Mouse (Mus musculus): ENCODE data around the gene Camkmt.

DNA sequence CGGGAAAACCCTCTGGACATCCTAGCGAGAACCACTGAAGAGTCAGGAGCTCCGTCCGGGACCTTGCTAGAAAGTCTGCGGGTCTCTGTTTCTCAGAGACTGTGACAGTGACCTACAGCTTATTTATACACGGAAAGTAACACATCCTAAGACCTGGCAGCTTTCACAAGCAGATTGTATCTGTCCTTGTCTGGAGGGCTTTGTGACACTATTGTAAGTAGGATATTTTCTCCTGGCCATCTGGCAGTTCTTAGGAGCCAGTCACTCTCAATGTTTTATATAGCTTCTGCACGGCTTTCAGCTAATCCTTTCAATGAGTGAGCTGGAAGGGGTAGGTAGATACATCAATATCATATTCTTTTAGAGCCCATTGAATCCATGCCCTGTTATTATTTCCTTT lies 218.2 kb downstream of the Camkmt start:
- TF ChIP-seq CTCF (IDR thresholded peaks at IDR 0.05; ENCODE audit: borderline replicate concordance, insufficient read depth, low read length) (no peak), POLR2A (IDR thresholded peaks at IDR 0.05; ENCODE audit: low read depth, low read length) (no peak)

All from embryonic fibroblast, embryonic 13.5 days (primary cell).